Mouse (Mus musculus) liver, embryonic 16.5 days (tissue): ENCODE measurements around the gene Atp8a2. TPM values are rescaled to one million over a fixed set of nuclear protein-coding genes. Genes with fewer than 3 reads are reported as not detected.

Experiments used
- ATAC-seq: fragments of 200-750 bp; cut with Nextera tagmentation; 2 replicates; pipeline ENCODE4 v1.8.0; 2017; ENCODE audit warnings: low read depth, mild to moderate bottlenecking, moderate number of reproducible peaks, moderate library complexity
- H3K27ac ChIP-seq: fragments of 300-500 bp; sonication (generic); 2 replicates; pipeline ENCODE4 v1.5.1; 2014; ENCODE audit warnings: mild to moderate bottlenecking, low read length
- H3K27me3 ChIP-seq: fragments of 300-500 bp; sonication (generic); 2 replicates; pipeline ENCODE4 v1.6.1; 2014; ENCODE audit warnings: low read depth, low read length, mixed read lengths; ENCODE audit not compliant: control insufficient read depth, insufficient read depth
- H3K36me3 ChIP-seq: fragments of 300-500 bp; sonication (generic); 2 replicates; pipeline ENCODE4 v1.6.1; 2014; ENCODE audit warnings: mild to moderate bottlenecking; ENCODE audit not compliant: control insufficient read depth, insufficient read depth
- H3K4me1 ChIP-seq: fragments of 300-500 bp; sonication (generic); 2 replicates; pipeline ENCODE4 v1.6.1; 2014; ENCODE audit warnings: low read depth, low read length, mixed read lengths; ENCODE audit not compliant: control insufficient read depth
- H3K4me2 ChIP-seq: fragments of 300-500 bp; sonication (generic); 2 replicates; pipeline ENCODE4 v1.6.1; 2014; ENCODE audit warnings: low read depth, low read length, mixed read lengths
- H3K4me3 ChIP-seq: fragments of 300-500 bp; sonication (generic); 2 replicates; pipeline ENCODE4 v1.5.1; 2014; ENCODE audit warnings: low read depth, mild to moderate bottlenecking, low read length
- H3K9ac ChIP-seq: fragments of 300-500 bp; sonication (generic); 2 replicates; pipeline ENCODE4 v1.6.1; 2014; ENCODE audit warnings: low read depth, low read length
- H3K9me3 ChIP-seq: fragments of 300-500 bp; sonication (generic); replicated peaks from 2 replicates; pipeline ENCODE4 v1.6.1; 2016; ENCODE audit warnings: low read length; ENCODE audit not compliant: control insufficient read depth
- WGBS: fragments of 180-500 bp; shearing (Covaris S2); extraction: QIAGEN DNeasy Blood & Tissue Kit; methylation state at CpG from one replicate; pipeline ENCODE4 v1.1.7; 2014; ENCODE audit not compliant: insufficient replicate concordance; 5-methylcytosine and 5-hydroxymethylcytosine counted together
- polyA plus RNA-seq: library from polyadenylated mRNA; unstranded; fragments of >200 nt; fragmentation: Nextera tagmentation; extraction: Ambion mirVana; gene quantifications from 2 replicates; pipeline ENCODE4 v1.2.1, GENCODE M21; 2015

Gene Atp8a2
- polyA plus RNA-seq, 1 experiment from 2014 or later, result 5.3 TPM

DNA sequence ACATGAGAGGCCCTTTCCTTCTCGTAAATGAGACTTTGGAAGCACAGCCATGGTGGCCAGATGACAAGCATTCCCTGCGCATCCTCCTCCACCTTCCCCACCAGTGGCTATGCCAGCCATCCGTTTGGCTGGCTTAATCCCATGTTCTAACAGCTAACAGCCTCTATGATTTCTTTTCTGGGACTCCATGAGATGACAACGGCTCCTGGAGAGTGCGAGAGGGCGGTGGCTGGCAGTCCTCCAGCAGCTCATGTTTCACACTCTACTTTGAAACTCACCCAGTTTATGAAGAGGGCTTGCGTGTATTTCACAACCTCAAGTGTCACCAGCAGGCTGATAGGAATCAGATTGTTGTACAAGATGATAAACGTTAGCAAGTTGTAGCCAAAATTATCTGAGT lies 170.3 kb downstream of the Atp8a2 start:
- ATAC-seq, result no peak
- no peak overlapping the region for H3K4me2 ChIP-seq
- no peak overlapping the region for H3K27ac ChIP-seq
- no peaks in the 10 kb centered on the region for H3K27me3 ChIP-seq
- WGBS, result 60% methylated on average over 8 of the region's 8 CpGs
- H3K9ac ChIP-seq, result no peak overlapping the region
- H3K9me3 ChIP-seq, result no peaks in the 10 kb centered on the region
- H3K4me3 ChIP-seq, result no peak overlapping the region
- no peaks in the 10 kb centered on the region for H3K4me1 ChIP-seq
- no peaks in the 10 kb centered on the region for H3K36me3 ChIP-seq

DNA sequence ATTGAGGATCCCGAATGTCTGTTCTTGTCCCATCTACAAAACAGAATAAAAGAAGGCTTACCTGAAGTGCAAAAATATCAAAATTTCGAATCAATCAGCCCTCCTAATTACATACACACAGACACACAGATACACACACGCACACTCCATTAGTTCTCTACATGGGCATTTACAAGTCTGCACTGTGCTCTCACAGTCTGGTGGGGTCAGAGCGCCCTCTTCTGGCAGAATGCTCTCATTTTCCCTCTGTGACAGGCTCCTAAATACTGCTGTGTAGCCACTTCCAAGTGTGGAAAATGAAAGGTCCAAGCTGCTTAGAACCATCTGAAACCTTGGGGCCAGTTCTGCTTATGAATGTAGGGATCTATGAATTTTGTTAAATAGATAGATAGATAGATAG lies 181.1 kb downstream of the Atp8a2 start:
- H3K4me2 ChIP-seq, result no peak overlapping the region
- H3K27ac ChIP-seq, result no peak overlapping the region
- H3K9ac ChIP-seq, result no peak overlapping the region
- WGBS, result 30% methylated on average over 4 of the region's 4 CpGs
- ATAC-seq, result no peak
- H3K4me1 ChIP-seq, result no peaks in the 10 kb centered on the region
- no peaks in the 10 kb centered on the region for H3K9me3 ChIP-seq
- no peaks in the 10 kb centered on the region for H3K27me3 ChIP-seq
- H3K4me3 ChIP-seq, result no peak overlapping the region
- H3K36me3 ChIP-seq, result no peaks in the 10 kb centered on the region

GRCm38 (mm10) chr14:60001801-60002200 lies 195.2 kb downstream of the Atp8a2 start:
- Histone ChIP-seq H3K4me3 (no peak overlapping the region), H3K36me3 (no peaks in the 10 kb centered on the region), H3K27ac (no peak overlapping the region), H3K9ac (no peak overlapping the region), H3K27me3 (no peaks in the 10 kb centered on the region), H3K4me2 (no peak overlapping the region), H3K4me1 (no peaks in the 10 kb centered on the region), H3K9me3 (no peaks in the 10 kb centered on the region)
- 45% methylated on average over 1 of the region's 1 CpGs for WGBS
- ATAC-seq, result no peak

GRCm38 (mm10) chr14:59988860-59989259 lies 208.1 kb downstream of the Atp8a2 start:
- no peaks in the 10 kb centered on the region for H3K36me3 ChIP-seq
- H3K4me2 ChIP-seq, result no peak overlapping the region
- ATAC-seq, result no peak
- no peak overlapping the region for H3K27ac ChIP-seq
- H3K4me1 ChIP-seq, result no peaks in the 10 kb centered on the region
- no peak overlapping the region for H3K4me3 ChIP-seq
- H3K9me3 ChIP-seq, result no peaks in the 10 kb centered on the region
- WGBS, result 49% methylated on average over 5 of the region's 5 CpGs
- no peak overlapping the region for H3K9ac ChIP-seq
- H3K27me3 ChIP-seq, result no peaks in the 10 kb centered on the region

- H3K4me2 ChIP-seq, result no peak overlapping the region
- WGBS, result 62% methylated on average over 3 of the region's 3 CpGs
- no peak for ATAC-seq
Observed at GRCm38 (mm10) chr14:59987975-59988374, 209.0 kb downstream of the Atp8a2 start.

GRCm38 (mm10) chr14:59978007-59978406 lies 219.0 kb downstream of the Atp8a2 start:
- no peaks in the 10 kb centered on the region for H3K27me3 ChIP-seq
- no peaks in the 10 kb centered on the region for H3K4me1 ChIP-seq
- WGBS, result 40% methylated on average over 2 of the region's 2 CpGs
- H3K27ac ChIP-seq, result no peak overlapping the region
- H3K4me2 ChIP-seq, result no peak overlapping the region
- no peak overlapping the region for H3K4me3 ChIP-seq
- no peak for ATAC-seq
- no peaks in the 10 kb centered on the region for H3K9me3 ChIP-seq
- H3K36me3 ChIP-seq, result no peaks in the 10 kb centered on the region
- H3K9ac ChIP-seq, result no peak overlapping the region

More at GRCm38 (mm10) chr14:59987975-59988374, 209.0 kb downstream of the Atp8a2 start:
- no peak overlapping the region for H3K9ac ChIP-seq
- H3K4me3 ChIP-seq, result no peak overlapping the region
- H3K36me3 ChIP-seq, result no peaks in the 10 kb centered on the region
- H3K27me3 ChIP-seq, result no peaks in the 10 kb centered on the region
- H3K9me3 ChIP-seq, result no peaks in the 10 kb centered on the region
- H3K27ac ChIP-seq, result no peak overlapping the region
- no peaks in the 10 kb centered on the region for H3K4me1 ChIP-seq

DNA sequence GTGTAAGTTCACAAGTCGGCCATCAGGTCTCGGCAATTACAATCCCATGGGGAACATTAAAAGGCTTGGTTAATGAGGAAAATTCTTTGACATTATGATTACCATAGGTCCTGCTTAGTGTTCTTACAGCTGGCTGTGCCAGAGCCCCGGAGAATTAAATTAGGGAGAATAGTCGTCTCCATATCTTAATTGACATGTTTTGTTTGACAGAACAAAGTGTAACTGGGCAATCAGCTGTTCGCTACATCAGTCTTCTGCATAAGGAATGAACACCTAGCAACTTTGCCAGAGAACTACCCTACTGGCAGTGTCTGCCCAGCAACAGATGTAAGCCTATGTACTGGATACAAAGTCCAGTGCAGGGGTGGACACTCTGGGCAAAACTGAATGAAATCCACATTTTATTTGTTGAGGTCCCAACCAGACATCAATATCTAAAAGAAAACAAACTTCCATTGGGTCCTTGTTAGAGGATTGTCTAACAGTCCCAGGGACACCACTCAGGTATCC lies 225.7 kb downstream of the Atp8a2 start:
- no peak overlapping the region for H3K4me2 ChIP-seq
- 72% methylated on average over 5 of the region's 5 CpGs for WGBS
- H3K27ac ChIP-seq, result no peak overlapping the region
- no peaks in the 10 kb centered on the region for H3K9me3 ChIP-seq
- H3K4me3 ChIP-seq, result no peak overlapping the region
- no peaks in the 10 kb centered on the region for H3K4me1 ChIP-seq
- no peaks in the 10 kb centered on the region for H3K36me3 ChIP-seq
- no peaks in the 10 kb centered on the region for H3K27me3 ChIP-seq
- H3K9ac ChIP-seq, result no peak overlapping the region
- ATAC-seq, result no peak

DNA sequence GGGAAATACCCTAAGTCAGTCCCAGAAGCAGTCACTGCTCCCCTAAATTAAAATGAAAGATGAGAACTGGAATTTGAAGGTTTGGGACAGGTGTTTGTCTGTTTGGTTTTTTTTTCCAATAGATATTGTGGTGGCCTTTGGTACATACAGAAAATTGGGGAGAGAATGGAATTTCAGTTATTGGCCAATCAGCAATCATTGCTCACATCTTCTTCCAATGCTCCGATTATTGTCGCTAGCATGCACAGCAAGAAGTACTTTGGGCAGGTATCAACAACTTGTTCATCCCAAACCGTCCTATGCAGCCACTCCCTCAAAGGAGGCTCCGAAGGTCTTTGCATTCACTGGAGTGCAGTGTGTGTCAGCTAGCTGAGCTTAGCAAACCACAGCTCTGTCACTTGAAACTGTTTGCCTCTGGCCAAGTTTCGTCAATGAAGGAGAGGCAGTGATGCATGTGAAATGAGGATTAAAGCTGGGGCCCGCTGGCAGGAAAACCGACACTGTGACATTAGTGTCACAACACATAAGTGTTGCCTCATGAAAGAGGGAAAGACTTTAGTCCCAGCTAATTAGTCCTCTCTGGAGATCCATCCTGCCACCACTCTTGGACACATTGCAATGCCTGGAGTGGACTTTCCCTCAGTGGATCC lies 227.4 kb downstream of the Atp8a2 start:
- Histone ChIP-seq H3K4me2 (no peak overlapping the region), H3K4me3 (no peak overlapping the region), H3K9me3 (no peaks in the 10 kb centered on the region), H3K9ac (no peak overlapping the region), H3K27me3 (no peaks in the 10 kb centered on the region), H3K36me3 (no peaks in the 10 kb centered on the region), H3K27ac (no peak overlapping the region), H3K4me1 (no peaks in the 10 kb centered on the region)
- ATAC-seq, result no peak
- 60% methylated on average over 7 of the region's 7 CpGs for WGBS

DNA sequence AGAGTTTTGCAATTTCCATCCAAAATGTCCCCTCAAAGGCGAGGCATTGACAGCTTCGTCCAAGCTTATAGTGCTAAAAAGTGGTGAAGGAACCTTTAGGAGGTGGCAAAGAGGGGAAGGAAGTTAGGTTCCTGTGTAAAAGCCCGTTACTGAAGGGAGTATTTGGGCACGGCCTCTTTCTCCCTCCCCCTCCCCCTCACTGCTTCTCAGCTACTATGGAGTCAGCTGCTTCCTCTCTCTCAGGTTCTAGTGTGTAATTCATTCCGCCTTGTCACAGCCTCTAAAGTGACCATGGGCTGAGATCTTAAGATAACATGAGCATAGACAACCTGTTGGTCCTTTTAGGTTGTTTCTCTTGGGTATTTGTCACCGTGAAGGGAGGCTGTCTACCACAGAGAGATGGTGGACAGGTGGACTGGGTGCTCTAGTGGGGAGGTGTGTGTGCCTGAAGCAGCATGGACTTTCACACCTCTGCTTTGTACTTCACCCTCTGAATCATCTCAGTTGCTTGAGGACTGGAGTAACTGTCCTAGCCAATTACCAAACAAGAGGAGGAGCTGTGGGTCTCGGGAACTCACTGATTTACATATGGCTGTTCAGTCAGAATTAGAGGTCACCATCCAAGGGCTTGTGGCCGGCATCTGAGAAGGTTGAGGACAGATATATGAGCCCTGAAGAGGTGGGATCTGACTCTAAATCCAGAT lies 229.0 kb downstream of the Atp8a2 start:
- H3K27me3 ChIP-seq, result no peaks in the 10 kb centered on the region
- no peak overlapping the region for H3K27ac ChIP-seq
- no peaks in the 10 kb centered on the region for H3K36me3 ChIP-seq
- ATAC-seq, result no peak
- no peak overlapping the region for H3K4me3 ChIP-seq
- no peaks in the 10 kb centered on the region for H3K4me1 ChIP-seq
- no peak overlapping the region for H3K9ac ChIP-seq
- no peak overlapping the region for H3K4me2 ChIP-seq
- H3K9me3 ChIP-seq, result no peaks in the 10 kb centered on the region
- 21% methylated on average over 8 of the region's 8 CpGs for WGBS
